Mouse (Mus musculus): ENCODE measurements around the gene Megf6.
A peak's percentile ranks its signal among the peaks of the same experiment; 100 is the strongest.

The Megf6 gene

GRCm38 (mm10) chr4:154160538-154161390, 9.8 kb upstream of the Megf6 start, which contains the start of gene Tprgl:
Gene Tprgl (minus strand): TSS chr4:154160666.
- peak; percentile 97 to 98 for DNase-seq

DNA sequence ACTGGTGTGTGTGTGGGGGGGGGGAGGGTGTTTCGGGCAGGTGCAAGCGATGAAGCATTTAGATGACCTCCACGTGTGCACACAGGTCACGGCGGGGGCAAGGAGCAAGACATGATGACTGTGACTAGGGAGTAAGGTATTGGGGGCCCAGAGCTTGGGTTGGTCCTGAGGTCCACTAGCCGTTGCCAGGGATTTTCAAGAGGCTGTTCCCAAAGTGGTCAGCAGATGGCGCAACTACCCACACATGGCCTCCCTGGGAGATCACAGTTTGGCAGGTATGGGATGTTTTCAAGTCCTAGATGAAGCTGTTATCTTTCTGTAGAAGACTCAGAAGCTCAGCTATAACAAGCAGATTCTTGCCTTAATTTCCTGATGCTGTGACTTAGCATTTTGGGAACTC, 7.2 kb upstream of the Megf6 start:
- DNase-seq: peak; percentile 45 to 63

DNA sequence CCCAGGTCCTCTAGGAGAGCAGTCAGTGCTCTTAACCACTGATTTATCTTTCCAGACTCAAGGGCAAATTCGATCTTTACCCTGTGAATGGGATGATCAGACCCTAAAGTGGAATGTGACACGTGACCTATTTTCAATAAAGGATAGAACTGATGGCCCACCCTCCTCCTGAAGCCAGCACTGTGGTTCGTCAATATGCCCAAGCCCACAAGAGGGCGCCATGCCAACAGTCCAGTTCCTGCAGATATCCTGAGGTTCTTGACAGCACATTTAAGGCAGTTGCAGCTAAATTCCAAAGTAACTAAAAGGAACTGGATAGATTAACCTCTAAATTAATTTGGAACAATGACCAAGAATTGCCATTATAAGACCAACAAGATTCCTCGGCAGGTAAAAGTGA, 3.5 kb upstream of the Megf6 start:
- peak; percentile 40 for DNase-seq

GRCm38 (mm10) chr4:154170021-154170420, 509 bp upstream of the Megf6 start:
- no peak for DNase-seq

DNA sequence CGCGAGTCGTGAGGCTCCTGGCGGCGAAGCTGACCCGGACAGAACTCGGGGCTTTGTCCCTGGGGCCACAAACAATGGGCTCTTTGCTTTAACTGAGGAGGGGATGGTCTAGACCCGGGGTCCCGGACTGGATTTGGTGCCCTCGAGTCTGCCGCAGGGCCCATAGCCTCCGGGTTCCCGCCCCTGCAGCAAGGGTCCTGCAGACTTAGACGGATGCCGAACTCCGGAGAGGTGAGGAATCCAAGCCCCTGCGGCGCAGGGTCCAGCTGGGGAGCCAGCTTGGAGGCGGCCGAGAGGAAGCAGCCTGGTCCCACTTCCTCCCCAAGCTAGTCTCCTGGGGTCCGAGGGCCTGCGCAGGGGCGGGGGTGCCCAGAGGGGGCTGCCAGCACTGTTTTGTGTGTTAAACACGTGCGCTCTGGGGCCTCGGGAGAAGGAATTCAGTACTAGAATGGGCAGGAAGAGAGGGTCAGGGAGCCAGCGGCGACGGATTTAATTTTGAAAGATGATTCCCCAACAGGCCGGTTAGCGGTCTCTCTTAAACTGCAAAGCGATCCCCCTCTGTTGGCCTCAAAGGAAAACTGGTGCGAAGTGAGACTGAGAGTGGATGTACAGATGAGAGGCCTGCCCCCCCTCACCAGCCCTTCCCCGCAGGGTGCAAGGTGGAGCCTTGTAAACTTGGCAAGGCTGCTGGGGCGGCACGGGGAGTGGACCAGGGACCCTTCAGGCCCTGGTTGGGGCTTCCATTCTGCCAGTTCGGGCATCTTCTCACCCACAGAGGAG, 811 bp downstream of the Megf6 start:
- no peak for DNase-seq

- DNase-seq: no peak
These were observed 1.5 kb downstream of the Megf6 start for GRCm38 (mm10) chr4:154171931-154172604.

DNA sequence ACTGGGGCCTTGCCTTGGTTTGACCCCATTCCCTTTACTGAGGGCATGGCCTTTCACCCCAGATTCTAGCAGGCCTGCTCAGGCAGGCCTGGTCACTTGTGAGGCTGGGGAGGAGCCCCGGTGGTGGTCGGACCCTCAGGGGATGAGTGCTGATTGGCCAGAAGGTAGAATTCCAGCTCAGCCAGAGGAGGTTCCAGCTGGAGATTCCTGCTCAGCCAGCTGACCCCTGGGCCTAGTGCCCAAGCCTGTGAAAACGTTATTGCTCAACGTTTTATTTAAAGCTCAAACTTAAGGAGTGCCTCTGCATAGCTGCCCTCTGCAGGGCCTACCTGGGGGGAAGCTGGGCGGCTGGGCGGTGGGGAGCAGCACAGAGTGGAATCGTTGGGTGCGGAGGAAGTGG, 6.7 kb downstream of the Megf6 start:
- DNase-seq: no peak

DNA sequence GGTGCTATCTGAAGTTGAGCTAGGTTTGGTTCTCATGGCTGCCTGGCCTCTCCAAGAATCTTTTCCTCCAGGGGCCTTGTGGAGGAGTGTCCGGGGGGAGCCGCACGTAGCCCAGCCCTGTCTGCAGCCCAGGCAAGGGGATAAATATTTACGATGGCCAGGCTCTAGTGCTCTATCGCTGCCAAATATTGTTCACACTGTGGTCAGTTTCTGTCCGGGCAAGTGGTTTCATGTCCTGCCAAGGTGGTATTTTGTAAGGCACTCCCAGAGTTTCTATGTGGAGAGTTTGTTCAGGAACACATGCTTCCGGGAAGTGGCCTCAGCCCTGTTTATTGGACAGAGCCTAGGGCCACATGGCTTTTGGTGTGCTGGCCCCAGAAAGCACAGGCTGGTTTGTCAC, 10.5 kb downstream of the Megf6 start:
- no peak for DNase-seq

- DNase-seq: no peak
These were observed 13.0 kb downstream of the Megf6 start for GRCm38 (mm10) chr4:154183566-154183965.

- no peak for DNase-seq
These were observed 14.5 kb downstream of the Megf6 start for GRCm38 (mm10) chr4:154185001-154185400.

DNA sequence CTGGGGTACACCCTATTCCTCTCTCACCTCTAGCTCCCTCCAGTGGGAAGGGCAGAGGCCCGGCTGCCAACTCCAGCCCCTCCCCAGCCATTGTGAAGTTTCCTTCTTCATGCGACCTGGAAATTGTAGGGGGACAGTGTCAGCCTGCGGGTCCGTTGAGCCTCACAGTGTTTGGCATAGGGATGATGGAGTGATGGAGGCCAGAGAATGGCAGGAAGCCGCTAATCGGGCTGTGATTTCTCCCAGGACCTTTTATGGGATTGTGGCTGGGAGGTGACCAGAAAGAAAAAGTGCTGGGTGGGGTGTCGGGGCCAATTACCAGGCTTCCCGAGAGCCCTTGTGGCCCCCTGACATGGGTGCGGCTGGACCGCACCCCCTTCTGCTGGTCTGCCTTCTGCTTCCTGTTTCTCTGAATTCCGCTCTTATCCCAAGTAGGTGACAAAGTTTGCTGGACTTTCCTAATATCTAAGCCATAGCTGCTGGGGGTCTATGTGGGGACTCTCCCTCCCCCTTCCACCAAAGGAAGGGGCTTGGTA, 15.5 kb downstream of the Megf6 start:
- DNase-seq: no peak

GRCm38 (mm10) chr4:154188948-154189347, 18.4 kb downstream of the Megf6 start:
- DNase-seq: no peak

- DNase-seq: no peak
These were observed 27.4 kb downstream of the Megf6 start for GRCm38 (mm10) chr4:154197961-154198360.

DNA sequence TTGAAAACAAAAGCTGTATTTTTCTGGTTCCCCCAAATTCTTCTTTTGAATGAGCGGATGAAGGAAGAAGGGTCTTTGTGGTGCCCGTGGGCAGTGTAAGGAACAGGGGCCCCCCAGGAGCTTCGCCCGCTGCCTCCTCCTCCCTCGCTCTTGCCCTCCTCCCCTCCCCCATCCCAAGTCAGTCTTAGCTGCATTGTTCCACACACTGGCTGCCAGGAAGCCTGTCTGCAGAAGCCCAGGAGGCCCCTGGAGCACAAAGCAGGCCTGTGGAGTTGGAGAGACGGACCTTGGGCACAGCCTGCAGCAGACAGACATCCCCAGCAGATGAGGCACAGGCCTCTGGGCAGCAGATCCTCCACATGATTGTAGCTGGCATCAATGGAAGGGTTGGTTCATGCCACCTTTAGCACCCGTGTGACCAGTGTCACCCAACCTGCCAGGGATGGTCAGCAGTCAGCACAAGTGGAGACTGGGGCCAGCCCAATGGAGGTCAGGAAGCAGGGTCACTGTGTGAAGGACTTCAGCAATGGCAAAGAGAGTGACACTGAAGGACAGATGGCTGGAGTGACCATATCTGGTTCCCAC, 27.9 kb downstream of the Megf6 start:
- no peak for DNase-seq

DNA sequence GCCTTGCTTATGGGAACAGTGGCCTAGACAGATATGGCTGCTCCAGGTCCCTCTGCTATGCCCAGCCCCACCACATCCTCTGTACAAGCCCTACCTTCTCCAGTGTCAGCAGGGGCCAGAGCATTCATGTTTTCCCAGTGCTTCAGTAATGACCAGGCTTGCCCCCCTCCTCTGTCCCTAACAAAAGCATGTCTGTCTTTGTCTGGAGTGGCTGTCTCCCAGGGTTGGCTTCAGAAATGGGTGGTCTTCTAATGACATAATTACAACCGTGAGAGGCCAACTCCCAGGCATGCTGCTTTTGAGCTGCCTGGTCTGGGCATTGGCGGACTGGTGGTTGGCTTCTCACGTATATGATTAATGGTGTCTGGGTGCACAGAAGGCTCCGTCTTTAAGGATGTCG, 31.0 kb downstream of the Megf6 start:
- no peak for DNase-seq

DNA sequence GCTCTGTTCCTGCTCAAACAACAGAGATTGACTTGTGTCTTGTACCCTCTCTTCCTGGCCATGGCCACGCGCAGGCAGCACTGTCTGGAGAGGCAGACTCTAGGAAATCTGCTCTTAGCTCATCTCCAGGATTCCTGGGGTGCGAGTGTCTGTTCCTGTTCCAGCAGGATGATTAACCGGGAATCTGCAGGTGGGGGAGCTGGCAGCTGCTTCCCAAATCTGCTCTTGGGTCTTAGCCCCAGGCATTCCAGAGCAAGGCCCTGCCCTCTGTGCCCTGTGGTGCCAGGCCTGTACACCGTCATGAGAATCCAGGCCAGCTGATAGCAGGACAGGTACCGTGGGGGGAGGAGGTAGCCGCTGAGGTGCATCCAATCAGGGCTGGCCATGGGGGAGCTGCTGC, 34.0 kb downstream of the Megf6 start:
- no peak for DNase-seq

GRCm38 (mm10) chr4:154205392-154205791, 34.9 kb downstream of the Megf6 start:
- no peak for DNase-seq

- peak; percentile 17 to 36 for DNase-seq
These were observed 36.7 kb downstream of the Megf6 start for GRCm38 (mm10) chr4:154207261-154207660.

DNA sequence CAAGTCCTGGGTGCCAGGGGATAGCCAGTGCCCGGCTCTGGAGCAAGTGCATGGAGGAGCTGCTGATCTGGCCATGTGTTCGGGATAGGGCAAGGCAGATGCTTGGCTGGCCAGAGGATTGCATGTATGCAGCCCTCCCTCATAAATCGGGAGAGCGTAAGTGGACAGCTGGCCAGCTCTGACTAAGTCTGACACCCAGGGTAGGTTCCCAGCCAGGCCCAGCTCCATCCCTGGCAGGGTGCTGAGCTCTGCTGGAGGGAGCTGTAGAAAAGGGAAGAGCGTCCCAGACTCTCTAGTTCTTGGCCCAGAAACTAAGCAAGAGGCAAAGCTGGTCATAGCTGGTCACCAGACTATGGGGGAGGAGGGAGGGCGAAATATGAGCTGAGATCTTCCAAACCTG, 38.5 kb downstream of the Megf6 start:
- no peak for DNase-seq

DNA sequence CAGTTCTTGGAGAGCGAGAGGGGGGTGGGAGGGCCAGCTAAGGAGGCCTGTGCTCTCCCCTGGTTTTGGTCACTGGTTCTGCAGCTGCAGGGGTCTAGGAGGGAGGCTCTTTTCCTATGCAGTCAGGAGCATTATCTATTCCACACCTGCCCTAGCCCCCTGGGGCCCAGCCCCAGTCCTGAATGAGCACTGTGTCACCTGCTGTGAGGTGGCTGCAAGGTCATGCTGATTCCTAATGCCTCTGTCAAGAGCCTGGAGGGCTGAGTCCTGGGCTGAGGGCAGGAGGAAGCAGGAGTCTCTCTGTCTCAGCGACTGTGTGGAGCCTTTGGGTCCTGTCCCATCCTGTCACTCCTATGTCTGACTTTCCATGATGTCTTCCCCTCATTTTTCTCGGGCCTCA, 39.3 kb downstream of the Megf6 start:
- no peak for DNase-seq

GRCm38 (mm10) chr4:154211459-154211858, 40.9 kb downstream of the Megf6 start:
- DNase-seq: no peak

GRCm38 (mm10) chr4:154213586-154213985, 43.1 kb downstream of the Megf6 start:
- DNase-seq: no peak

- DNase-seq: no peak
These were observed 43.5 kb downstream of the Megf6 start for GRCm38 (mm10) chr4:154214075-154214474.

Data from thymus, postnatal 36 days (tissue).